Mouse (Mus musculus) neural tube, embryonic 10.5 days (tissue): Measurements from ENCODE around the gene Col4a2.
"Not testable (repeated sequence)": the region's sequence is repeated elsewhere in the genome, so short reads cannot be mapped to it uniquely, and the experiment has no call there.

Experiments used
- DNase-seq: peaks from one replicate; pipeline ENCODE4 v3.0.0-alpha.2; 2017; ENCODE audit warnings: low spot score; ENCODE audit errors: extremely low spot score

Gene Col4a2

DNA sequence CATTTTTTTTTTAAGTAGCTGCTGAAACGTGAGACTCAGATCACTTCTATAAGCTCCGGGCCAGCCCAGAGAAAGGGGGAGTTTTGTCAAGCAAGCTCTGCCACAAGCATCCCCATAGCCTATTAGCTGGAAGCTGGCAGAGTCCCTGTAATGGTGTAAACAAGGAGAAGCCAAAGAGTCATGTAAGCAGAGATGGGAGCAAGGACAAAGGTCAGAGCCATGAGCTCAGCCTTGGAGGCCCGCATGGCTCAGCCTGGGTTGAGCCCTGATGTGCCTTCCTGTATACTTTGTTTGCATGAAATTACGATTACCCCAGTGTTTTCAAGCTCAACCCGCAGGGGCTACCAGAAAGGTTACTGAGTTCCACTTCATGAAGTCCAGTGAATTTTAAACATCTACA, 146.4 kb downstream of the Col4a2 start:
- DNase-seq: no peak

DNA sequence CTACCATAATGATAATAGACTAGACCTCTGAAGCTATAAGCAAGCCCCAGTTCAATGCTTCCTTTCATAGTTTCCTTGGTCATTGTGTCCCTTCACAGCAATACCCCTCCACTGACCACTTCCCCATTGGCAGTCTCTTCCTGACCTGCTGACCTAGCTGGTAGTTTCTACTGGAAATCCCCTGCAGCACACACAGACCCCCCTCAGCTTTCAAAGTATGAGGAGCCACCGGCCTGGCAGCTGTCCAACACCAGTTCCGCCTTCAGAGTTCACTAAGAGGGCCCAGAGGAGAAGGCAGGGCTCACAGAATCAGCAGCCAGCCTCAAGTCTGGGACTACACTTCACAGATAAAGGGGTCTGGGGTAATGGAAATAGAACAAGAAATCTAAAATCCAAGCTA, 148.3 kb downstream of the Col4a2 start:
- no peak for DNase-seq

DNA sequence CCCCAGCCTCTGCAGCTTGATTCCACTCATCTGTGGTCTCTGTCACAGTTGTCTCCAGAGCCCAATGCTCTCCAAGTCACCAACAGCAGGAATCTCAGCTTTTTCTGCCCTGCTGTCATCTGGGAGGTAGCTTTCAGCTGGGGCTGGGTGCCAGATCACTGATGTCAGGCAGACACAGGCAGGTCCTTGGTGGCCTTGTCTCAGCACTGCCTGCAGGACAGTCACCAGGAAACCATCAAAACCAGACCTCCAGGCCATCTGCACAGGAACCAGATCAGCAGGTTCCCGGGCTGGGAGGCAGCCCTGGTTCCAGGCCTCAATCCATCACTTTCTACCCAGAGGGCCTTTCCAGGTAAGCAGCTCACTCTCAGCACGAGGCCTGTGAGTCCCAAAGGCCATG, 149.2 kb downstream of the Col4a2 start:
- DNase-seq: no peak

DNA sequence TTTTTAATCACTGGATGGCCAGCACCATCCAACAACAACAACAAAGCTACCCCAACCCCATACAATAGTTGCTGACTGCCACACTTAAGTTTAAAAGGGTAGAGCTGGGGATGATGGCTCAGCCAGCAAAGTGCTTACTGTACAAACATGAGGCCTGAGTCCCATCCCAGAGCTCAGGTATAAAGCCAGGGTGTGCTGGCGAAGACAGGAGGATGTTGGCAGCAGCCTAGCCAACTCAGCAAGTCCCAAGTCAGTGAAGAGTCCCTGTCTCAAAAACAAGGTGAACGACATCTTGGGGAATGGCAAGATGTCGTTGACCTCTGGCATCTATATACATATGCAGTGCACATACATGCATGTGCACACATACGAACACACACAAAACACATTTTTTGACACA, 150.0 kb downstream of the Col4a2 start:
- DNase-seq: no peak

DNA sequence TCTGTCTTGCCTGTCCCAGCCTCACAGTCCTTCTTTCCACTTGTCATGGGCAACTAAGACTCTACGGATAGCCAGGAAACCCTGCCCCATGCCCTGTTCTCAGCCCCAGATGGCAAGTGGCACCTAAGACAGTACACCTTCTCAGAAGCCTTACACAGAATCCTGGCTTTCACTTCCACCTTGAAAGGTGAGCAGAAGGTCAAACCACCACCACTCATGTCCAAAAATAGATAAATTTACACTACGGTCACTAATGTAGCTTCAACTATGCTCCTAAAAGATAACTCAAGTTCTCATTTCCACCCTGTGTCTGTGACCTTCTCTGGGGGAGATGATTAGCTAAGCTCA, 150.9 kb downstream of the Col4a2 start:
- DNase-seq: no peak

DNA sequence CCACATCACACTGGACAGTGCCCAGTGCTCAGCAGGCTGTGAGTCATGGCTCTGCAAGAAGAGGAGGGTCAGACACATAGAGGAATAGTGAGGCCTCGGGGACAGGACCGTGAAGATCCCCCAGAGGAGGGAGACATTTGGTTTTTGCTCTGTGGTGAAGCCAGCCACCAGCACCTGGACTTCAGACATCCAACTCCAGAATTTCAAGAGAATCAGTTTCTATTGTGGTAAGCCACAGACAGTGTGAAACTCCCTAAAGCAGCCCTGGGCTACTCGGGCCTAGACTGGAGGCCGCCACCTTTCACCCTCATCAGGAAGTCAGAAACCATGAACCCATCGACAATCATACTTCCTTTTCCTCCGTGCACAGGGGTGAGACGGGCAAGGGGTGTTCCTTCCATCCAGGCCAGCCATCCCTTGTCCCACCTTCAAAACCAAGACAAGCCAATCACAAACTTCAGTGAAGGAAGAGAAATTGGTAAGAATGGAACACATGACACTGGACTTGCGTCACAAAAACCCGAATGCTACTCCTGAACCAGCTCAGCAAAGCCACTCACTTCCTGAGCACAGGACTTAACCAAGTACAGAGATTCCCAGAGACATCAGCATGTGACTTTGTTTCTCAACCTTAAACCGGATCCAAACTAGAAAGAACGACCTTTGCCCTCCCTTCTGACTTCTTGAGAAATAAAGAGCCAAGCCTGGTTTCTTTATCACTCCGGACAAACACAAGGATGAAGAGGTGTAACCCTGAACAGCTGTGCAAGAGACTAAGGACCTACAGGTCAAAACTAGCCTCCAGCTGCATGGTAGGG, 151.5 kb downstream of the Col4a2 start:
- DNase-seq: no peak

DNA sequence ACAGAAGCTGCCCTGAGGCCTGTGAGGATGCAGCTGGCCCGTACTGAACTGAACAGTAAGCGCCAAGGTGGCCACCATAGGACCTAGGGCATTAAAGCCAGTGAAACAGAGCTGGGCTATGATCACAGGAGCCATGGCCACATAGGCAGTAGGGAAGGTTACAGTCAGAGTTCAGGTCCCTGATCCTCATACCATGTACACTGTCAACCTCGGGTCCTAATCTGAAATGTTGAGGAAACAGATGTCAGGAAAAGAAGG, 152.0 kb downstream of the Col4a2 start:
- DNase-seq: no peak

DNA sequence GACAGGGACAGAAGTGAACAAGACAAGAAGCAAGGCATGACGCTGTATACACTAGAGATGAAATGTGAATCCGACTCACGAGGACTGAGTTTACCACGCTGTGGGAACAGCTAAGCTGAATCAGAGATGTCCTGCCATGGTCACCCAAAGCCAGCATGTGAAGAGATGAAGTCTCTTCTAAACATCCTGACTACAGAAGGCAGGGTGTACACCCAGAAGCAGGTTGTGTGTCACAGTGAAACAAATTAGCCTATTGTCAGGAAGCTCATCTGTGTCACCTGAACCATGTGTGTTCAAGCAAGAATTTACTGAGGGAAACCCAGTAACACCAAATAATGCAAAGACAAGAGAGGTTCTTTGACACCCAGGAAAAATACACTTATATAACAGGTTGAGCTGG, 153.0 kb downstream of the Col4a2 start:
- no peak for DNase-seq

DNA sequence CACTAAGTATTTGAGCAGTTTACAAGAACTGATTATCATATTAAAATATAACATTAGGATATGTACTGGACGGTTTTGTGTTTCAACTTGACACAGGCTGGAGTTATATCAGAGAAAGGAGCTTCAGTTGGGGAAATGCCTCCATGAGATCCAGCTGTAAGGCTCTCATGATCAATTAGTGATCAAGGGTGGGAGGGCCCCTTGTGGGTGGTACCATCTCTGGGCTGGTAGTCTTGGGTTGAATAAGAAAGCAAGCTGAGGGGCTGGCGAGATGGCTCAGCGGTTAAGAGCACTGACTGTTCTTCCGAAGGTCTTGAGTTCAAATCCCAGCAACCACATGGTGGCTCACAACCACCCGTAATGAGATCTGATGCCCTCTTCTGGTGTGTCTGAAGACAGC, 153.9 kb downstream of the Col4a2 start:
- not testable (repeated sequence) for DNase-seq

DNA sequence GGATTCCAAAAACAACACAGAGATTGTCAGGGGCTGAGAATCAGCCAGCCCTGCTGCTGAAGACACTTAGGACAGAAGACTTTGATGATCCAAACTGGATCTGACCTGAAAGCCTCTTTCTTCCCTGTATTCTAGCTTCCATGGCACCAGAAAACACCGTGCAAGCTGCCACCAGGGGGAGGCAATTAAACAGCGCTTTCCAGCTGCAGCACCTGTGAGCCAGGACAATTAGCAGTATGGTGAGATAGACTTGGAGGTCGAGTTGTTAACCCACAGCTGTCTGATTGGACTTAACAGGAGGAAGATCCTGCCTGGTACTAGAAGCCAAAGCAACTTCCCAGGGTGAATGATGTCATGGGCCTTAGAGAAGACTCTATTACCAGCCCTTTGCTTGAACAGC, 156.5 kb downstream of the Col4a2 start:
- DNase-seq: no peak

DNA sequence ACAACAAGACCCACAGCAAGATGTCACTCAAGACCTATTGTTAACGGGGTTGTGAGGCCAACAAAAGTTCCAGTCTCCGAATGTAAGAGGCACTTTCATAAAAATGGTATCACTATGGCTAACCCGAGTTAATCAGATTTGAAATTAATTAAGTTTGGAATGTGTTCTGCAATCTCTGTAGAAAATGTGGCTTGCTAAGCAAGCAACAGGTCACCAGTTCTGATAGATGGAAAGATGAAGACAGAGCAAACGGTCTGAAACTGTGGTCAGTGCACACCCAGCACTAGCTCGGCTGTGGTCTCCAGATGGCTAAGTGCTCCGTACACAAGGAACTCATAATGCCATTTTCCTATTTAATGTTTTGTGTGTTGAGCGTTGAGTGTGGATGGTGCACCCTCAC, 158.1 kb downstream of the Col4a2 start:
- no peak for DNase-seq

DNA sequence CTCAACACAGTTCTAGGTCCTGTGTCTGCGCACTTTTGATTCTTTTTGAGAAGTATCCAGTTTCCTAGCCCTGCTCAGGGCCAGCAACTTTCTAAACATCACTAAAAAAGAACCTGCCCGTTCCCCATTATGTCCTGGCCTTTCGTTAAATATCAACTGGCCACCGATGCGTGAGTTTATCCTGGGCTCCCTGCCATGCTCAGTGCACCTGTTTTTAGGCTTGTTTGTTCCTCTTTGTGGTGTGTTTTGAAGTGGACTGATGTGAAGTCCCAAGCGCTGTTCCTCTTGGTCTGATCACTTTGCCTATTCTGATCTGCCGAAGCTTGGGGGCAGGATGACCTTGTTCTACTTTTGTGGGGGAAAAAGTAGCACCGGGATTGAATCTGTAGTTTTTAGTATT, 158.7 kb downstream of the Col4a2 start:
- DNase-seq: no peak

DNA sequence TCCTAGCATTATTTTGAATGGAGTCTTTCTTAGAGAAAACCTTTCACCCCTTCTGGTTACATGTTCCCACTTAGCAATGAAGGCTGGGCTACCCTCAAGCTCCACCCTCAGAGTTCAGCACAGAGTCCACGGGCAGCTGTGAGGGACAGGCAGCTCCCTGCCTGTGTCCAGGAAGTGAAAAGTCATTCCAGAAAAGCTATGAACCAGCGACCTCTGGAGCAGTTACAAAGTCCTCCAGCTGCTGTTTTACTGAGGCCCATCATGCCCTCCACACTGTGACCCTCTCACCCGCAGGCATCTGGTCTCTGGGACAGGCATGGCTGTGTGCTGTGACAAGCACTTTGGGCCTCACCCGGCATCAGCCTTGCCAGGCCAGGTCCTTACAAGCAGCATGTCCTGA, 160.5 kb downstream of the Col4a2 start:
- no peak for DNase-seq

DNA sequence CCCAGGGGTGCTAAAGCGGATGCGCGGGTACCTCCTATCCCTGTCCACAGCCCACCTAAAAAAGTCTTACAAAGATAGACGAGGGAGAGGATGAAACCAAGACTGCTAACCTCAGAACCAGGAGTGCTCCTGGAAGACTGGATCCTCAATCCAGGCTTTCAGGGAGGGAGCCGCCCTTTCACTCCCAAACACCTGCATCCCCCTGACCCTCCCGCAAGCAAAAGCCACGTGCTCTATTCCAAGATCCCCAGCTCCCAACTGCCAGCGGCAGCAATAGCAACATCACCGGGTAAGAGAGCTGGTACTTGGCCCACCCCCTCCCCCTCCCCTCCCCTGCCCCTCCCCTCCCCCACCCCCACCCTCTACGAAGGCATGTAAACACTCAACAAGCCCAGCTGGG, 162.8 kb downstream of the Col4a2 start:
- no peak for DNase-seq

DNA sequence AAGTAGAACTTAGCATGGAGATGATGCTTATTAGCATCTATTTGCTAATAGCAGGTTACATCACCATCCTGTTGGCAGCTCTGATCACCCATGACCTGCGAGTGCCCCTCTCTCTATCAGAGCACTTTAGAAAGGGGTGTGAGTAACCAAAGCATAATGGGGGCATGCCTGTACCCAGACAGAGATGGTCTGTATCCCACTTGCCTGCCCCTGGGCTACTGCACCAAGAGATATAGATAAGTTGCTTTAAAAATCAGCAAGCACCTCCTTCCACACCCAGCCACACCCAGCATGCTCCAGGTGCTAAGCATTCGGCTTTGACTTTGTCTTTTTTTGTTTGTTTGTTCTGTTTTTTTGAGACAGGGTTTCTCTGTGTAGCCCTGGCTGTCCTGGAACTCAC, 163.3 kb downstream of the Col4a2 start:
- no peak for DNase-seq

DNA sequence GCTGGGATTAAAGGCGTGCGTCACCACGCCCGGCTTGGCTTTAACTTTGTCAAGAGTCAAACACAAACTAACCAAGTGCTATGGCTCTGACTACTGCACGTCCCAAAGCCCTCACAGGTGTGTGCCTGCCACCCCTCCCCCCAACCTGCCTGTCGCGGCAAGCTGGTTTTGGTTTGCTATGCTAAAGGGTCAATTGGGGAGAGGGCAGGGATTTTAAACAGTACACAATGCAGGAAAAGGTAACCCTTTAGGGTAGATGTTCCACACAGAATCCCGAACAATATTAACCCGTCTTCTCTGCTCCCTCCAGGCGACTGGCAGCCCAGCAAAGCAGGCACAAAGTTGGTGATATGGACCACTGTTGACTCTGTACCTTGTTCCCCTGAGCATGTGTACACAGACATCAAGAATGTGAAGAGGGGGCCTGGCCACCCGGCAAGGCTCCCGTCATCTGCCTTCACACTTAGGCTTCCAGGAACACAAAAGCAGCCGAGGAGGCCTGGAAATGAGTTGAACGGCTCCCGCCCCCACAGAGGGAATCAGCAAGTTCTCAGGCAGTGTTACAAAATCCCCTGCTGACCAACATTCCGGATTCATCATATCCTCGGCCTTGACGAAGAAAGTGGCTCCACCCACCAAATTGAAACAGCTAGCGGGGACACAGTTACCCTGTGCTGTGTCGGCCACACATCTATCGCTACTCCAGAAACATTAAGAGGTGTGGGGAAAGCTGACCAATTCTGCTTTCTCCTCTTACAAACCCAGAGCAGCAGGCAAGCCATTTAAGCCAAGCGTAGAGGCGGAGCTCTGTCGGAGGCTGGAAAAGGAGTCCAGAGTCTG, 164.0 kb downstream of the Col4a2 start:
- peak; percentile 51 for DNase-seq

DNA sequence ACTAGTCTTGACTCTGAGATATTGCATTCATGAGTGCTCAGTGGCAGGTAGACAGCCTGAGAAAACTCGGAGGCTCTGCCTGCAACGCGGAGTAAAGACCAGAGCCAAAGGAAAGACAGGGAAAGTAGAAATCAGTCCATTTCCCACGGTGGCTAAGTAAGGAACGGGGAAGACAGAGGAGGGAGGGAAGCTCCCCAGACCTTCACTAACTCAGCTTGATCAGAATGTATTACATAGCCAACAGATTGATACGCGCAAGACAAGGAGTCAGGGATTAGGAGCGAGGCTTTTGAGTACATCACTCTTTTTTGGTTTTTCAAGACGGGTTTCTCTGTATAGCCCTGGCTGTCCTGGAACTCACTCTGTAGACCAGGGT, 164.6 kb downstream of the Col4a2 start:
- DNase-seq: no peak

DNA sequence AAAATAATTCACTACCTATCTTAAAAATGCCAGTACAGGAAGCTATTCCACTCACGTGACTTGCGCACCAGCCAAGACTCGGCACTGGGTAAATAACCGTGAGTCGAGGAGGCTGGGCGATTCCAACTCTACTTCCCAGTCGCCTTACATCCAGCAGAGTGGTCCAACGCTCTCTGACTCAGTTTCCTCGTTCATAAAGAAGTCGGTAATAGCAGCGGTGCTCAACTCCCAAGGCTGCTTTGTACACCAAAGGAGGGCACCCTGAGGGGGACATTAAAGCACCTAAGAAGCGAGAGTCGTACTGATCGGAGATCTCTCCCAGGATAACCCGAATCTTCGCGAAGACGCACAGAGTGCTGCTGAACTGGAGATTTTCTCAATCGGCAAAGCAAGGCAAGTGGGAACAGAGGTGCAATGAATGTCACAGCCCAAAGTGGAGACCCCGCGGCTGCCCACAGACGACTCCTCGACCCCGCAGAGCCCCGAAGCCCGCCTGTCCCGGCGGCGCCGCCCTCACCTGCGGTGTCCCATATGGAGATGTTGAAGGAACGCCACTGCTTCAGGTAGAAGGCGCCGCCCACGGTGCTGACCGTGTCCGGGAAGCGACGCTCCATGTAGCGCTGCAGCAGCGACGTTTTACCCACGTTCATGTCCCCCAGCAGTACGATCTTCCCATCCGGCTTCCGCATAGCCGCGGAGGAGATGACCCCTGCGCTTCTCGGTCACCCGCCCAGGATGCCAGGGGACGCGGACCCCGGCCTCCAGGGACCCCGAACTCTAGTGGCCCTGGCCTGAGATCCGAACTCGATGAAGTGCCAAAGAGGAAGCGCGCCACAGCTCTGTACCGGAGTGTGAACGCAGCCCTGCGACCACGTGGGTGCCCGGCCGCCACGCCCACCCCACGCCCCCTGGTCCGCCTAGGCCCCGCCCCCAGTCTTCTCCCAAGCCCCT, 165.5 kb downstream of the Col4a2 start, which contains the start of gene Rab20:
Rab20 (minus strand) TSS at position 900 of the 951 bp plus-strand sequence.
- DNase-seq: peak; percentile 75

DNA sequence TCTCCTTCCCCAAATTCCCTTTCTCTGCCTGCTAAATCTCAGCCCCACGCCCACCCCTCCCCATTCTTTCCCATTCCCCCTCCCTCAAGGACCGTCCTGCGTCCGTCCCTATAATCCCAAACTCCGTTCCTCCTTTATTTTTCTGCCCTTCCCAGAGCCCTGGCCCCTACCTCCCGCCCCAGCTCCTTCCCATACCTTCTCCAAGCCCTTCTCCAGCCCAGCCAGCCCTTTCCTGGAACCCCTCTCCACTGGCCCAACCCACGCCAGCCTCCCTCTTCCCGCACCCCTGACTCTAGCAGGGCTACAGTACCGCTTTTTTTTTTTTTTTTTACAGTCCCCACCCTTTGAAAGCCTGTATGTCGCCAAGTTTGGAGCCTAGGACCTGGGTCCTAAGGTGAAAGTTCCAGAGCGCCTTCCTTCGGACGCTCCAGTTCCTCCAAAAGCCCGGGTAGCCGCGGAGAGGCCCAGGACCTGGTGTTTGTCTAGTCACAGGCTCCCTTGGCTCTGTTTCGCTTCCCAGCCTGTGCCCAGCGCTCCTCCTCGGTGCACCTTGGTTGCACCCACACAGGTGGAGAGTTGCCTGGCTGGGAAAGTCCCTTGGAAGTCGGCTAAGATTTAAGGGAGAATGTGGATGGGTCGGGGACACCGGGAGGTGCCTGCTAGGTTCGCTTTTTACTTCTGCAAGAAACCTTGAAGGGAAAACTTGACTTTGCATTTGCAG, 166.4 kb downstream of the Col4a2 start:
- DNase-seq: peak; percentile 55

DNA sequence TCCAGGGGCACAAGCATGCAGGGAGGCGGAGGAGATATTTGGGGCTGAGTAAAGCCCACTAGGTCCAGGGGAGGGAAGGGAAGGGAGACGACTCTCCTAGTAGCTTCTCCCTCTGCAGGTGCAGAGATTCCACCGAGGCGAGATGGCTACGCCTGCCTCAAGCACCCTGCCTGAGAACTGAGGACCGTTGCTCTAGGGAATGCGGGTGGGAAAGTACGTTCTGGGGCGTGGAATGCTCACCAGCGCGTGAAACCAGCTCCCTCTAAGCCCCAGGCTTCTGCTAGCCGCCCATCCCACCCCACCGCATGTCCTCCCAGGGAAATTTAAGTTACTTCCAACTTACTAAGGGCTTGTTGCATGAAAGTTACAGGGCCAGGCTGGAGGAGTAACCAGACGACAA, 167.0 kb downstream of the Col4a2 start:
- no peak for DNase-seq

DNA sequence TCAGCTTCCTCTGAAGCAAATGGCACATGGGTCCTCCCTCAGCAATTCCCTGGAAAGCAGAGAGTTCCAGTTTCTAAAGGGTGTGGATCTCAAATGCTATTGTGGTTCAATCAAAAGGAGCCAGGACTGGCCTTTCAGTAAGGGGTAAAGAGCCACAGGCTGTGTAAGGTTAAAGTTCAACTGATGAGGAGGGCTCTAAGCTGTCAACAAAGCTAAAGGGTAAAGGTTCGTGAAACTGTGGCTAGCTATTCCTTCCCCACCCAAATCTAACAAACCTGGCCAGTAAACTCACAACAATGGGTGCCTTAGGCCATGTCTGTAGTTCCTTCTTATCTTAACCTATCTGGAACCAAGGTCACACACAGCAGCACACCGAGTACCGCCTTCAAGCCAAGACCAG, 169.3 kb downstream of the Col4a2 start:
- no peak for DNase-seq
